Mouse (Mus musculus) E14TG2a.4 (cell line): ENCODE measurements around the gene Prss38.

Experiments used
- CTCF ChIP-seq: conservative IDR thresholded peaks from 2 replicates; pipeline ENCODE4 v1.5.1; 2014; ENCODE audit warnings: low read length
- NANOG ChIP-seq: IDR thresholded peaks from 2 replicates; pipeline ENCODE4 v1.6.1; 2014; ENCODE audit warnings: borderline replicate concordance, low read length, mixed read lengths

DNA sequence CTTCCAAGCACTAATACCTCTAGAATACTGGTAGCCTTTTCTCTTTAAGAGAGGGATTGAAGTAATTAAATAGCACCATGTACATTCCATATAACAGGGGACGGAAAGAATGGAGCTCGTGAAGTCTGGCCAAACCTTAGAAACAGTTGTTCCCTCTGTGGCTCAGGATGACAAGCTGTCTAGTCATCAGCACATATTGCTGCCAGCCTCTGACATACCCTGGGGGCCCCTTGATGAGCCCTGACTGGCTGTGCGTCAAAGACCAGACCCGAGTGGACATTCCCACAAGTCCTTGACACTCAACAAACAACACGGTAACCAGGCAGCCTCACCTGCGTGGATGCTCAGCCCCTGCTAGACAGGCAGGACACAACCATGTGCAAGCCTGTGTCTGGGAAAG, 36.6 kb upstream of the Prss38 start:
- TF ChIP-seq CTCF (no peak), NANOG (no peak)
